9 mouse cellular contexts compared by ENCODE assay signal in genomic region chr12:40832157-40832556, GRCm38 (mm10).
DNase-seq lines count a peak whose midpoint lies in the region; ATAC-seq and TF ChIP-seq lines count a peak whose summit lies in the region.
"Had no signal": no experiment of that assay in that cellular context is flagged by ENCODE, and none has a peak within 500 bp of the region (broad histone marks: within the 10 kb centered on the region; RNA-seq: fewer than 3 reads in every experiment).

No protein-coding gene starts in this region.

- intact Hi-C loops in left cerebral cortex, postnatal 10 days (cut with DNase I), result no loop called here

- no peak overlapping the region for H3K4me2 ChIP-seq in midbrain, postnatal 0 days (ENCODE audit: low read depth, low read length, poor library complexity, severe bottlenecking)

- no peaks in the 10 kb centered on the region for H3K27me3 ChIP-seq in cerebellum, adult 2 months (ENCODE audit: control insufficient read depth, insufficient read depth, low read length)
- no peaks in the 10 kb centered on the region for H3K27me3 ChIP-seq in kidney, adult 2 months (replicated peaks; ENCODE audit: control insufficient read depth, insufficient read depth, low read length)
- H3K27me3 ChIP-seq in midbrain, postnatal 0 days (ENCODE audit: insufficient read depth, low read length), result no peaks in the 10 kb centered on the region
- H3K27me3 ChIP-seq: megakaryocyte, embryonic 14.5 days had no signal

- peak; percentile 66; the same call in 1 of the 2 replicates for ATAC-seq in midbrain, postnatal 0 days (ENCODE audit: low FRiP score)

- TF ChIP-seq CTCF in cerebellum, adult 2 months (IDR thresholded peaks at IDR 0.05; ENCODE audit: borderline replicate concordance, insufficient read depth, low read depth, low read length), result peak; percentile 37; the same call in 1 of the 2 replicates
- TF ChIP-seq CTCF in kidney, adult 2 months (conservative IDR thresholded peaks at IDR 0.05; ENCODE audit: insufficient read depth, insufficient read length, low read depth, low read length), result peak; percentile 48
- TF ChIP-seq CTCF in midbrain, postnatal 0 days (IDR thresholded peaks at IDR 0.05), result peak; percentile 87

- no peaks in the 10 kb centered on the region; the same call in 1 of the 2 replicates for H3K36me3 ChIP-seq in kidney, adult 2 months (ENCODE audit: control insufficient read depth, insufficient read depth, low read length)
- peaks cover 14% of the 10 kb centered on the region for H3K36me3 ChIP-seq in midbrain, postnatal 0 days (ENCODE audit: insufficient read depth, low read length)

- H3K27ac ChIP-seq in cerebellum, adult 2 months (ENCODE audit: insufficient read depth, low read length), result no peak overlapping the region
- no peak overlapping the region for H3K27ac ChIP-seq in kidney, adult 2 months (ENCODE audit: insufficient read depth, low read depth, low read length)
- H3K27ac ChIP-seq in midbrain, postnatal 0 days (ENCODE audit: low read depth, low read length), result no peak overlapping the region

- H3K4me1 ChIP-seq in cerebellum, adult 2 months (ENCODE audit: control insufficient read depth, insufficient read depth, low read length), result no peaks in the 10 kb centered on the region; the same call in 1 of the 2 replicates
- no peaks in the 10 kb centered on the region for H3K4me1 ChIP-seq in kidney, adult 2 months (ENCODE audit: control insufficient read depth, insufficient read depth, low read length)
- H3K4me1 ChIP-seq in midbrain, postnatal 0 days (ENCODE audit: insufficient read depth, low read length), result no peaks in the 10 kb centered on the region
- H3K4me1 ChIP-seq: megakaryocyte, embryonic 14.5 days had no signal

- TF ChIP-seq POLR2A in cerebellum, adult 2 months (IDR thresholded peaks at IDR 0.05; ENCODE audit: borderline replicate concordance, insufficient read depth, low read length), result no peak
- no peak for TF ChIP-seq POLR2A in kidney, adult 2 months (IDR thresholded peaks at IDR 0.05; ENCODE audit: low read depth, low read length)

- H3K9me3 ChIP-seq in midbrain, postnatal 0 days (ENCODE audit: low read length), result no peaks in the 10 kb centered on the region
- H3K9me3 ChIP-seq: megakaryocyte, embryonic 14.5 days had no signal

- no peak overlapping the region for H3K4me3 ChIP-seq in cerebellum, adult 2 months (replicated peaks; ENCODE audit: insufficient read depth, low read depth, low read length)
- H3K4me3 ChIP-seq in kidney, adult 2 months (ENCODE audit: insufficient read depth, low read depth, low read length), result no peak overlapping the region
- no peak overlapping the region for H3K4me3 ChIP-seq in midbrain, postnatal 0 days (ENCODE audit: low read depth, low read length)
- H3K4me3 ChIP-seq: megakaryocyte, embryonic 14.5 days had no signal

- 80% methylated on average over 8 of the region's 8 CpGs for WGBS in cerebellum, adult 2 months
- 73% methylated on average over 8 of the region's 8 CpGs for WGBS in kidney, adult 2 months
- WGBS in midbrain, postnatal 0 days, result 56% methylated on average over 8 of the region's 8 CpGs

- no peak overlapping the region for H3K9ac ChIP-seq in midbrain, postnatal 0 days (replicated peaks; ENCODE audit: low read length, poor library complexity, severe bottlenecking)

- DNase-seq in cerebellum, adult 2 months, result no peak
- no peak for DNase-seq in cerebellum, adult 9-11 months
- DNase-seq in left cerebral cortex, adult 18-20 months (ENCODE audit: low spot score in 2 of 2), result peak; percentile 51 to 60
- no peak for DNase-seq in left cerebral cortex, postnatal 10 days (ENCODE audit: extremely low spot score in 1 of 2, low spot score in 2 of 2)
- peak; percentile 62 for DNase-seq in NIH3T3 (ENCODE audit: low read depth)
- DNase-seq in kidney, adult 2 months, result peak; percentile 20
- peak; percentile 76 for DNase-seq in midbrain, postnatal 0 days (ENCODE audit: low spot score)
- DNase-seq in gastrocnemius, postnatal 4 days (ENCODE audit: low spot score in 2 of 2), result no peak

Comparison
In these comparisons a context has a peak if more than half of its experiments do, and no peak if none do; other contexts are left out.
1. DNase-seq: peak in left cerebral cortex, adult 18-20 months (2 of 2), NIH3T3 (single experiment), kidney, adult 2 months (single experiment) and midbrain, postnatal 0 days (single experiment); none in cerebellum, adult 2 months (0 of 2), cerebellum, adult 9-11 months (single experiment), left cerebral cortex, postnatal 10 days (0 of 2) and gastrocnemius, postnatal 4 days (0 of 2).
2. CTCF ChIP-seq: peak in every context shown above with its lines; median percentile 87 in midbrain, postnatal 0 days; 48 in kidney, adult 2 months; 37 in cerebellum, adult 2 months.